Mouse (Mus musculus): ENCODE results near the gene Grm7.

DNA sequence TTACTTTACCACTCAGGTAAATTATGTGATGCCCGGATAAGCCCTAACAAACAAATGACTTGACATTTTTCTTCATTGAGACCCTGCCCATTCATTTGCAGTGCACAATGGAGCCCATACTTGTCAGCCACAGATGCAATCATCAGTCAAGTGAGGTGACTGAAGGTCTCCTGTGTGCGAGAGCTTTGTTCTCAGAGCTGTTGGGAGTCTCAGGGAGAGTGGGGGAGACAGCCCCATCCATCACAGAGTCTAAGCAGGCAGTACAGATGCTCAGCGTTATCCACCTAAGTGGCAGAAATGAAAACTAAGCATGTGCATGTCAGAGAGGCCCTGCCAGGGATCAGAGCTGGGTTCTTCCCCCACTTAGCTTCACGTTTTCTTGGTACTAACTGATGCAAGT lies 631.3 kb downstream of the Grm7 start:
- TF ChIP-seq CTCF (IDR thresholded peaks at IDR 0.05) (no peak), POLR2A (IDR thresholded peaks at IDR 0.05; ENCODE audit: insufficient read depth, low read depth, low read length) (no peak), EP300 (IDR thresholded peaks at IDR 0.05; ENCODE audit: insufficient read depth, low read depth, low read length) (no peak)
